Comparison of ENCODE assay signal across 18 mouse cellular contexts in genomic region chr3:138593911-138594310, GRCm38 (mm10).
A peak's percentile ranks its signal among the peaks of the same experiment; 100 is the strongest.
DNase-seq lines count a peak whose midpoint lies in the region; ATAC-seq and TF ChIP-seq lines count a peak whose summit lies in the region.
"Had no signal": no experiment of that assay in that cellular context is flagged by ENCODE, and none has a peak within 500 bp of the region (broad histone marks: within the 10 kb centered on the region; RNA-seq: fewer than 3 reads in every experiment).

No protein-coding gene starts in this region.

- no peaks in the 10 kb centered on the region for H3K36me3 ChIP-seq in embryonic facial prominence, embryonic 14.5 days (ENCODE audit: control insufficient read depth, insufficient read depth, low read length)
- H3K36me3 ChIP-seq in embryonic facial prominence, embryonic 10.5 days (replicated peaks): no peaks in the 10 kb centered on the region
- no peaks in the 10 kb centered on the region for H3K36me3 ChIP-seq in lung, embryonic 14.5 days (ENCODE audit: insufficient read depth)
- H3K36me3 ChIP-seq in midbrain, embryonic 12.5 days: no peaks in the 10 kb centered on the region
- no peaks in the 10 kb centered on the region for H3K36me3 ChIP-seq in midbrain, embryonic 10.5 days
- H3K36me3 ChIP-seq: heart, embryonic 10.5 days; hindbrain, embryonic 13.5 days had no signal

- H3K4me1 ChIP-seq in embryonic facial prominence, embryonic 14.5 days (ENCODE audit: control insufficient read depth, insufficient read depth, low read length): no peaks in the 10 kb centered on the region
- H3K4me1 ChIP-seq in embryonic facial prominence, embryonic 10.5 days: peaks cover 16% of the 10 kb centered on the region
- H3K4me1 ChIP-seq in lung, embryonic 14.5 days (ENCODE audit: insufficient read depth): no peaks in the 10 kb centered on the region
- peaks cover 6% of the 10 kb centered on the region; the same call in 1 of the 2 replicates for H3K4me1 ChIP-seq in midbrain, embryonic 12.5 days
- H3K4me1 ChIP-seq in midbrain, embryonic 10.5 days: peaks cover 11% of the 10 kb centered on the region
- no peaks in the 10 kb centered on the region; the same call in 1 of the 2 replicates for H3K4me1 ChIP-seq in cortical plate, adult 2 months (ENCODE audit: control insufficient read depth, insufficient read depth, low read length)
- H3K4me1 ChIP-seq: heart, embryonic 10.5 days had no signal

- peak; percentile 10 for DNase-seq in embryonic facial prominence, embryonic 14.5 days (ENCODE audit: low spot score)
- DNase-seq in embryonic facial prominence, embryonic 10.5 days (ENCODE audit: low spot score): no peak
- peak; percentile 34 for DNase-seq in lung, embryonic 14.5 days
- no peak for DNase-seq in lung, postnatal 10 days
- no peak for DNase-seq in midbrain, embryonic 10.5 days (ENCODE audit: low spot score)
- no peak for DNase-seq in neural tube, embryonic 10.5 days (ENCODE audit: extremely low spot score, low spot score)
- DNase-seq: adrenal gland, adult 2 months; adrenal gland, postnatal 25 days; cerebellum, adult 18-20 months; cerebellum, postnatal 36 days; gastrocnemius, postnatal 10 days; heart, adult 18-20 months; heart, postnatal 10 days; heart, postnatal 4 days had no signal

- no peaks in the 10 kb centered on the region for H3K9me3 ChIP-seq in embryonic facial prominence, embryonic 14.5 days (ENCODE audit: control insufficient read depth, low read length)
- no peaks in the 10 kb centered on the region for H3K9me3 ChIP-seq in embryonic facial prominence, embryonic 10.5 days
- H3K9me3 ChIP-seq in lung, embryonic 14.5 days (ENCODE audit: low read depth, low read length): no peaks in the 10 kb centered on the region
- no peaks in the 10 kb centered on the region for H3K9me3 ChIP-seq in midbrain, embryonic 12.5 days
- no peaks in the 10 kb centered on the region for H3K9me3 ChIP-seq in midbrain, embryonic 10.5 days (replicated peaks)
- H3K9me3 ChIP-seq: heart, embryonic 10.5 days; hindbrain, embryonic 13.5 days had no signal

- ATAC-seq in embryonic facial prominence, embryonic 14.5 days (ENCODE audit: low read depth): no peak
- ATAC-seq in lung, embryonic 14.5 days (ENCODE audit: insufficient read depth): peak; percentile 38; the same call in 1 of the 2 replicates
- ATAC-seq in midbrain, embryonic 12.5 days (ENCODE audit: low FRiP score, low read depth): 0 out of 2 replicates have a peak, but pooled peaks have one; percentile 44

- H3K4me2 ChIP-seq in embryonic facial prominence, embryonic 14.5 days (ENCODE audit: low read depth, low read length): no peak overlapping the region
- H3K4me2 ChIP-seq in lung, embryonic 14.5 days: no peak overlapping the region
- no peak overlapping the region for H3K4me2 ChIP-seq in midbrain, embryonic 12.5 days (replicated peaks)
- H3K4me2 ChIP-seq: hindbrain, embryonic 13.5 days had no signal

- no peaks in the 10 kb centered on the region for H3K27me3 ChIP-seq in embryonic facial prominence, embryonic 14.5 days (replicated peaks; ENCODE audit: control insufficient read depth, insufficient read depth, low read length)
- no peaks in the 10 kb centered on the region for H3K27me3 ChIP-seq in embryonic facial prominence, embryonic 10.5 days (replicated peaks; ENCODE audit: low read depth, poor library complexity, severe bottlenecking)
- H3K27me3 ChIP-seq in lung, embryonic 14.5 days (ENCODE audit: insufficient read depth, low read length): no peaks in the 10 kb centered on the region
- no peaks in the 10 kb centered on the region for H3K27me3 ChIP-seq in midbrain, embryonic 12.5 days
- no peaks in the 10 kb centered on the region for H3K27me3 ChIP-seq in midbrain, embryonic 10.5 days (ENCODE audit: low read depth, poor library complexity, severe bottlenecking)
- H3K27me3 ChIP-seq: hindbrain, embryonic 13.5 days had no signal

- no peak overlapping the region for H3K27ac ChIP-seq in embryonic facial prominence, embryonic 14.5 days (replicated peaks; ENCODE audit: low read depth, low read length)
- H3K27ac ChIP-seq in embryonic facial prominence, embryonic 10.5 days (replicated peaks): no peak overlapping the region
- H3K27ac ChIP-seq in lung, embryonic 14.5 days (ENCODE audit: low read depth): no peak overlapping the region
- no peak overlapping the region for H3K27ac ChIP-seq in midbrain, embryonic 12.5 days (replicated peaks)
- H3K27ac ChIP-seq in midbrain, embryonic 10.5 days (replicated peaks): no peak overlapping the region; the same call in 1 of the 2 replicates
- 0 out of 2 replicates have a peak overlapping the region, but pooled peaks have one; percentile 15 for H3K27ac ChIP-seq in cortical plate, adult 2 months (ENCODE audit: insufficient read depth, low read length)
- H3K27ac ChIP-seq: heart, embryonic 10.5 days; hindbrain, embryonic 13.5 days had no signal

- TF ChIP-seq POLR2A in cortical plate, adult 2 months (IDR thresholded peaks at IDR 0.05; ENCODE audit: extremely low read depth, insufficient read depth, low read length): no peak

- no peak overlapping the region for H3K4me3 ChIP-seq in embryonic facial prominence, embryonic 14.5 days (ENCODE audit: low read depth, low read length)
- H3K4me3 ChIP-seq in embryonic facial prominence, embryonic 10.5 days: no peak overlapping the region
- H3K4me3 ChIP-seq in lung, embryonic 14.5 days (ENCODE audit: low read depth, low read length): no peak overlapping the region
- no peak overlapping the region for H3K4me3 ChIP-seq in midbrain, embryonic 12.5 days
- no peak overlapping the region for H3K4me3 ChIP-seq in midbrain, embryonic 10.5 days
- no peak overlapping the region for H3K4me3 ChIP-seq in cortical plate, adult 2 months (ENCODE audit: insufficient read depth, low read length)
- H3K4me3 ChIP-seq: heart, embryonic 10.5 days; hindbrain, embryonic 13.5 days had no signal

- TF ChIP-seq CTCF in lung, embryonic 14.5 days (IDR thresholded peaks at IDR 0.05; ENCODE audit: low read depth): no peak
- no peak for TF ChIP-seq CTCF in cortical plate, adult 2 months (IDR thresholded peaks at IDR 0.05; ENCODE audit: extremely low read depth, insufficient read depth, low read length)

- no peak overlapping the region for H3K9ac ChIP-seq in embryonic facial prominence, embryonic 14.5 days (ENCODE audit: low read depth, low read length)
- H3K9ac ChIP-seq in lung, embryonic 14.5 days: no peak overlapping the region
- no peak overlapping the region for H3K9ac ChIP-seq in midbrain, embryonic 12.5 days (replicated peaks)
- H3K9ac ChIP-seq: hindbrain, embryonic 13.5 days had no signal

- 87% methylated on average over 7 of the region's 7 CpGs for WGBS in embryonic facial prominence, embryonic 14.5 days
- 91% methylated on average over 7 of the region's 7 CpGs for WGBS in embryonic facial prominence, embryonic 10.5 days
- 82% methylated on average over 7 of the region's 7 CpGs for whole genome bisulfite sequencing in lung, embryonic 14.5 days
- 69% methylated on average over 7 of the region's 7 CpGs for WGBS in midbrain, embryonic 12.5 days
- 88% methylated on average over 7 of the region's 7 CpGs for WGBS in midbrain, embryonic 10.5 days

Comparison
In these comparisons a context has a peak if more than half of its experiments do, and no peak if none do; other contexts are left out.
1. DNase-seq: peak in embryonic facial prominence, embryonic 14.5 days (single experiment) and lung, embryonic 14.5 days (single experiment); none in embryonic facial prominence, embryonic 10.5 days (single experiment), lung, postnatal 10 days (single experiment), midbrain, embryonic 10.5 days (single experiment) and neural tube, embryonic 10.5 days (single experiment).